Mouse (Mus musculus) lung, postnatal 14 days (tissue): ENCODE data around the gene Prdm16.
A peak's percentile ranks its signal among the peaks of the same experiment; 100 is the strongest.

Experiments
- DNase-seq: peaks from one replicate; pipeline ENCODE4 v3.0.0; 2021

Prdm16 gene

GRCm38 (mm10) chr4:154549961-154550393 lies 86.7 kb downstream of the Prdm16 start:
- no peak for DNase-seq

- DNase-seq: no peak
These were observed 87.2 kb downstream of the Prdm16 start for GRCm38 (mm10) chr4:154549497-154549896.

GRCm38 (mm10) chr4:154547176-154547855 lies 89.4 kb downstream of the Prdm16 start:
- DNase-seq: no peak

- no peak for DNase-seq
These were observed 91.4 kb downstream of the Prdm16 start for GRCm38 (mm10) chr4:154545296-154545695.

- DNase-seq: no peak
These were observed 92.8 kb downstream of the Prdm16 start for GRCm38 (mm10) chr4:154543921-154544320.

GRCm38 (mm10) chr4:154543128-154543527 lies 93.5 kb downstream of the Prdm16 start:
- DNase-seq: no peak

- DNase-seq: no peak
These were observed 94.1 kb downstream of the Prdm16 start for GRCm38 (mm10) chr4:154542568-154542967.

GRCm38 (mm10) chr4:154541632-154542276 lies 94.9 kb downstream of the Prdm16 start:
- DNase-seq: no peak

- no peak for DNase-seq
These were observed 96.0 kb downstream of the Prdm16 start for GRCm38 (mm10) chr4:154540671-154541070.

GRCm38 (mm10) chr4:154539703-154540102 lies 97.0 kb downstream of the Prdm16 start:
- DNase-seq: no peak

GRCm38 (mm10) chr4:154538727-154539126 lies 97.9 kb downstream of the Prdm16 start:
- DNase-seq: no peak

- DNase-seq: no peak
These were observed 100.6 kb downstream of the Prdm16 start for GRCm38 (mm10) chr4:154536110-154536509.

- DNase-seq: no peak
These were observed 105.3 kb downstream of the Prdm16 start for GRCm38 (mm10) chr4:154531368-154531767.

GRCm38 (mm10) chr4:154530336-154530735 lies 106.3 kb downstream of the Prdm16 start:
- no peak for DNase-seq

GRCm38 (mm10) chr4:154527506-154527905 lies 109.2 kb downstream of the Prdm16 start:
- peak; percentile 83 for DNase-seq

GRCm38 (mm10) chr4:154526351-154526786 lies 110.3 kb downstream of the Prdm16 start:
- DNase-seq: peak; percentile 43

GRCm38 (mm10) chr4:154523898-154524297 lies 112.8 kb downstream of the Prdm16 start:
- no peak for DNase-seq

- no peak for DNase-seq
These were observed 114.6 kb downstream of the Prdm16 start for GRCm38 (mm10) chr4:154521881-154522676.

GRCm38 (mm10) chr4:154519470-154520037 lies 117.1 kb downstream of the Prdm16 start:
- no peak for DNase-seq

- no peak for DNase-seq
These were observed 118.7 kb downstream of the Prdm16 start for GRCm38 (mm10) chr4:154517991-154518390.

- DNase-seq: no peak
These were observed 120.2 kb downstream of the Prdm16 start for GRCm38 (mm10) chr4:154516470-154516869.

- no peak for DNase-seq
These were observed 123.0 kb downstream of the Prdm16 start for GRCm38 (mm10) chr4:154513664-154514063.

- DNase-seq: no peak
These were observed 124.1 kb downstream of the Prdm16 start for GRCm38 (mm10) chr4:154512518-154513090.
